Mouse (Mus musculus) adrenal gland, adult 8-10 months (tissue): ENCODE measurements around the gene Prpf8. TPM values are rescaled to one million over a fixed set of nuclear protein-coding genes. Genes with fewer than 3 reads are reported as not detected.

ENCODE experiments used
- DNase-seq: peaks from one replicate; pipeline ENCODE4 v3.0.0; 2022
- total RNA-seq, 4 experiments: library from RNA; stranded (reverse); gene quantifications; 2 replicates each; pipeline ENCODE4 v1.2.4; 2022

Gene Prpf8
- total RNA-seq, 4 experiments from 2014 or later, result 155 to 170 (median 167) TPM

- DNase-seq, result no peak
Measured at GRCm38 (mm10) chr11:75508162-75508561, 21.5 kb downstream of the Prpf8 start.

- DNase-seq, result no peak
Measured at GRCm38 (mm10) chr11:75508904-75509303, 22.3 kb downstream of the Prpf8 start.

GRCm38 (mm10) chr11:75509741-75510626 is 23.4 kb downstream of the Prpf8 start, which contains the start of gene Rilp:
TSS of gene Rilp (plus strand) at chr11:75510094.
- peak; percentile 81 for DNase-seq

GRCm38 (mm10) chr11:75510627-75510993 is 24.0 kb downstream of the Prpf8 start:
- peak; percentile 88 for DNase-seq

- peak; percentile 47 for DNase-seq
Measured at GRCm38 (mm10) chr11:75511213-75511612, 24.6 kb downstream of the Prpf8 start.

- DNase-seq, result no peak
Measured at GRCm38 (mm10) chr11:75512301-75513018, 25.8 kb downstream of the Prpf8 start.

GRCm38 (mm10) chr11:75513336-75513735 is 26.7 kb downstream of the Prpf8 start, which contains the start of gene Scarf1:
TSS of gene Scarf1 (plus strand) at chr11:75513540.
- peak; percentile 52 for DNase-seq

- no peak for DNase-seq
Measured at GRCm38 (mm10) chr11:75515186-75515585, 28.6 kb downstream of the Prpf8 start.

GRCm38 (mm10) chr11:75519834-75520633 is 33.4 kb downstream of the Prpf8 start:
- no peak for DNase-seq

GRCm38 (mm10) chr11:75521609-75522008 is 35.0 kb downstream of the Prpf8 start:
- no peak for DNase-seq

- no peak for DNase-seq
Measured at GRCm38 (mm10) chr11:75522793-75523192, 36.2 kb downstream of the Prpf8 start.

GRCm38 (mm10) chr11:75525531-75526125 is 39.0 kb downstream of the Prpf8 start:
- DNase-seq, result no peak

GRCm38 (mm10) chr11:75526943-75527342 is 40.3 kb downstream of the Prpf8 start:
- no peak for DNase-seq

- DNase-seq, result no peak
Measured at GRCm38 (mm10) chr11:75529771-75530170, 43.2 kb downstream of the Prpf8 start.

GRCm38 (mm10) chr11:75530325-75530724 is 43.7 kb downstream of the Prpf8 start:
- DNase-seq, result peak; percentile 86

GRCm38 (mm10) chr11:75530845-75531373 is 44.3 kb downstream of the Prpf8 start:
- DNase-seq, result peak; percentile 39

- peak; percentile 92 for DNase-seq
Measured at GRCm38 (mm10) chr11:75531469-75532242, 45.0 kb downstream of the Prpf8 start, which contains the start of gene Slc43a2. TSS of gene Slc43a2 (plus strand) at chr11:75531694.

GRCm38 (mm10) chr11:75532340-75533277 is 46.0 kb downstream of the Prpf8 start:
- no peak for DNase-seq

GRCm38 (mm10) chr11:75533314-75534015 is 46.8 kb downstream of the Prpf8 start:
- DNase-seq, result no peak
